Mouse (Mus musculus): ENCODE measurements around the gene Tas2r118. TPM values are rescaled to one million over a fixed set of nuclear protein-coding genes. Genes with fewer than 3 reads are reported as not detected.

The Tas2r118 gene
- not detected in 2 replicates for polyA plus RNA-seq (2016; fragmentation: Nextera tagmentation; extraction: Ambion mirVana)

GRCm38 (mm10) chr6:23969960-23970359 lies at the start of gene Tas2r118:
TSS of gene Tas2r118 (minus strand) at chr6:23970060.
- Histone ChIP-seq H3K4me2 (replicated peaks) (no peak within 1 kb of the TSS), H3K27me3 (replicated peaks) (no peaks in the 10 kb centered on the region), H3K9me3 (no peaks in the 10 kb centered on the region), H3K4me3 (no peak within 1 kb of the TSS), H3K9ac (no peak within 1 kb of the TSS), H3K36me3 (no peaks in the 10 kb centered on the region), H3K27ac (no peak within 1 kb of the TSS), H3K4me1 (no peaks in the 10 kb centered on the region)
- ATAC-seq (ENCODE audit: low FRiP score, low read depth): no peak
- WGBS: 93% methylated on average over 5 of the region's 5 CpGs

GRCm38 (mm10) chr6:24018320-24018719 lies 48.5 kb upstream of the Tas2r118 start:
- H3K36me3 ChIP-seq: no peaks in the 10 kb centered on the region
- no peaks in the 10 kb centered on the region for H3K4me1 ChIP-seq
- no peak overlapping the region for H3K4me3 ChIP-seq
- H3K27ac ChIP-seq: no peak overlapping the region
- no peaks in the 10 kb centered on the region for H3K9me3 ChIP-seq
- no peak for ATAC-seq (ENCODE audit: low FRiP score, low read depth)
- no peak overlapping the region for H3K4me2 ChIP-seq (replicated peaks)
- 88% methylated on average over 5 of the region's 5 CpGs for WGBS
- H3K9ac ChIP-seq: no peak overlapping the region
- H3K27me3 ChIP-seq (replicated peaks): no peaks in the 10 kb centered on the region

- H3K9me3 ChIP-seq: no peaks in the 10 kb centered on the region
- WGBS: 77% methylated on average over 2 of the region's 2 CpGs
- H3K27me3 ChIP-seq (replicated peaks): no peaks in the 10 kb centered on the region
- no peaks in the 10 kb centered on the region for H3K4me1 ChIP-seq
- H3K27ac ChIP-seq: no peak overlapping the region
- H3K4me2 ChIP-seq (replicated peaks): no peak overlapping the region
- no peak overlapping the region for H3K4me3 ChIP-seq
- H3K9ac ChIP-seq: no peak overlapping the region
- no peaks in the 10 kb centered on the region for H3K36me3 ChIP-seq
- no peak for ATAC-seq (ENCODE audit: low FRiP score, low read depth)
Measured at GRCm38 (mm10) chr6:23993276-23993675, 23.4 kb upstream of the Tas2r118 start.

GRCm38 (mm10) chr6:23990687-23991387 lies 21.0 kb upstream of the Tas2r118 start:
- ATAC-seq (ENCODE audit: low FRiP score, low read depth): no peak
- H3K27ac ChIP-seq: no peak overlapping the region

GRCm38 (mm10) chr6:23986293-23986692 lies 16.4 kb upstream of the Tas2r118 start:
- Histone ChIP-seq H3K4me2 (replicated peaks) (no peak overlapping the region), H3K9ac (no peak overlapping the region), H3K27me3 (replicated peaks) (no peaks in the 10 kb centered on the region), H3K36me3 (no peaks in the 10 kb centered on the region), H3K4me3 (no peak overlapping the region), H3K4me1 (no peaks in the 10 kb centered on the region), H3K27ac (no peak overlapping the region), H3K9me3 (no peaks in the 10 kb centered on the region)
- 98% methylated on average over 1 of the region's 1 CpGs for WGBS
- ATAC-seq (ENCODE audit: low FRiP score, low read depth): no peak

More at GRCm38 (mm10) chr6:23990687-23991387, 21.0 kb upstream of the Tas2r118 start:
- 58% methylated on average over 3 of the region's 3 CpGs for WGBS
- Histone ChIP-seq H3K4me1 (no peaks in the 10 kb centered on the region), H3K9ac (no peak overlapping the region), H3K4me2 (replicated peaks) (no peak overlapping the region), H3K9me3 (no peaks in the 10 kb centered on the region), H3K27me3 (replicated peaks) (no peaks in the 10 kb centered on the region), H3K36me3 (no peaks in the 10 kb centered on the region), H3K4me3 (no peak overlapping the region)

- Histone ChIP-seq H3K4me3 (no peak overlapping the region), H3K9me3 (no peaks in the 10 kb centered on the region), H3K27ac (no peak overlapping the region), H3K4me2 (replicated peaks) (no peak overlapping the region), H3K36me3 (no peaks in the 10 kb centered on the region), H3K27me3 (replicated peaks) (no peaks in the 10 kb centered on the region), H3K9ac (no peak overlapping the region), H3K4me1 (no peaks in the 10 kb centered on the region)
- ATAC-seq (ENCODE audit: low FRiP score, low read depth): no peak
- WGBS: 80% methylated on average over 2 of the region's 2 CpGs
Measured at GRCm38 (mm10) chr6:23966980-23967379, 2.9 kb downstream of the Tas2r118 start.

- no peak overlapping the region for H3K4me2 ChIP-seq (replicated peaks)
- H3K4me3 ChIP-seq: no peak overlapping the region
- H3K4me1 ChIP-seq: no peaks in the 10 kb centered on the region
- H3K36me3 ChIP-seq: no peaks in the 10 kb centered on the region
- WGBS: 85% methylated on average over 3 of the region's 3 CpGs
- H3K27me3 ChIP-seq (replicated peaks): no peaks in the 10 kb centered on the region
- H3K9ac ChIP-seq: no peak overlapping the region
- no peak for ATAC-seq (ENCODE audit: low FRiP score, low read depth)
- no peaks in the 10 kb centered on the region for H3K9me3 ChIP-seq
- H3K27ac ChIP-seq: no peak overlapping the region
Measured at GRCm38 (mm10) chr6:23965925-23966324, 3.9 kb downstream of the Tas2r118 start.

GRCm38 (mm10) chr6:23963741-23964140 lies 6.1 kb downstream of the Tas2r118 start:
- Histone ChIP-seq H3K4me2 (replicated peaks) (no peak overlapping the region), H3K27ac (no peak overlapping the region), H3K4me3 (no peak overlapping the region), H3K27me3 (replicated peaks) (no peaks in the 10 kb centered on the region), H3K9me3 (no peaks in the 10 kb centered on the region), H3K4me1 (no peaks in the 10 kb centered on the region), H3K36me3 (no peaks in the 10 kb centered on the region), H3K9ac (no peak overlapping the region)
- WGBS: 80% methylated on average over 1 of the region's 1 CpGs
- ATAC-seq (ENCODE audit: low FRiP score, low read depth): no peak

GRCm38 (mm10) chr6:23940776-23941175 lies 29.1 kb downstream of the Tas2r118 start:
- H3K4me2 ChIP-seq (replicated peaks): no peak overlapping the region
- no peak overlapping the region for H3K27ac ChIP-seq
- H3K9ac ChIP-seq: no peak overlapping the region
- H3K4me1 ChIP-seq: no peaks in the 10 kb centered on the region
- H3K36me3 ChIP-seq: no peaks in the 10 kb centered on the region
- WGBS: 98% methylated on average over 1 of the region's 1 CpGs
- no peaks in the 10 kb centered on the region for H3K27me3 ChIP-seq (replicated peaks)
- no peaks in the 10 kb centered on the region for H3K9me3 ChIP-seq
- no peak overlapping the region for H3K4me3 ChIP-seq
- no peak for ATAC-seq (ENCODE audit: low FRiP score, low read depth)

GRCm38 (mm10) chr6:23938575-23939488 lies 31.0 kb downstream of the Tas2r118 start:
- WGBS: 67% methylated on average over 2 of the region's 2 CpGs
- ATAC-seq (ENCODE audit: low FRiP score, low read depth): no peak
- Histone ChIP-seq H3K4me1 (no peaks in the 10 kb centered on the region), H3K27ac (no peak overlapping the region), H3K27me3 (replicated peaks) (no peaks in the 10 kb centered on the region), H3K9me3 (no peaks in the 10 kb centered on the region), H3K4me2 (replicated peaks) (no peak overlapping the region), H3K36me3 (no peaks in the 10 kb centered on the region), H3K4me3 (no peak overlapping the region), H3K9ac (no peak overlapping the region)

- no peak overlapping the region for H3K27ac ChIP-seq
- WGBS: 51% methylated on average over 4 of the region's 4 CpGs
- no peak for ATAC-seq (ENCODE audit: low FRiP score, low read depth)
Measured at GRCm38 (mm10) chr6:23936414-23936813, 33.4 kb downstream of the Tas2r118 start.

GRCm38 (mm10) chr6:23923806-23924205 lies 46.1 kb downstream of the Tas2r118 start:
- Histone ChIP-seq H3K9ac (no peak overlapping the region), H3K9me3 (no peaks in the 10 kb centered on the region), H3K4me3 (no peak overlapping the region), H3K27me3 (replicated peaks) (no peaks in the 10 kb centered on the region), H3K4me1 (no peaks in the 10 kb centered on the region), H3K36me3 (no peaks in the 10 kb centered on the region), H3K4me2 (replicated peaks) (no peak overlapping the region), H3K27ac (no peak overlapping the region)
- ATAC-seq (ENCODE audit: low FRiP score, low read depth): no peak
- 55% methylated on average over 2 of the region's 2 CpGs for WGBS

More at GRCm38 (mm10) chr6:23936414-23936813, 33.4 kb downstream of the Tas2r118 start:
- Histone ChIP-seq H3K9me3 (no peaks in the 10 kb centered on the region), H3K4me2 (replicated peaks) (no peak overlapping the region), H3K27me3 (replicated peaks) (no peaks in the 10 kb centered on the region), H3K4me1 (no peaks in the 10 kb centered on the region), H3K9ac (no peak overlapping the region), H3K4me3 (no peak overlapping the region), H3K36me3 (no peaks in the 10 kb centered on the region)
